Mouse (Mus musculus): ENCODE data around the gene Rbl2. TPM values are rescaled to one million over a fixed set of nuclear protein-coding genes. Genes with fewer than 3 reads are reported as not detected.

Gene Rbl2
- total RNA-seq (2018; cell fraction: chromatin; rRNA removed), result 100 to 1,000 TPM in 3 of 26 experiments, 10 to 100 TPM in 23; 19.0 to 141 (median 70.5) TPM
- 10 to 100 TPM; 23.6 to 47.3 (median 33.5) TPM for total RNA-seq (2018; cell fraction: cytosol; rRNA removed)
- 10 to 100 TPM; 21.5 to 96.9 (median 45.3) TPM for total RNA-seq (2018; cell fraction: nucleus; rRNA removed)
- polyA plus RNA-seq (2018), result 21.8 to 79.1 TPM (median 32.3 TPM) in 3 replicates

DNA sequence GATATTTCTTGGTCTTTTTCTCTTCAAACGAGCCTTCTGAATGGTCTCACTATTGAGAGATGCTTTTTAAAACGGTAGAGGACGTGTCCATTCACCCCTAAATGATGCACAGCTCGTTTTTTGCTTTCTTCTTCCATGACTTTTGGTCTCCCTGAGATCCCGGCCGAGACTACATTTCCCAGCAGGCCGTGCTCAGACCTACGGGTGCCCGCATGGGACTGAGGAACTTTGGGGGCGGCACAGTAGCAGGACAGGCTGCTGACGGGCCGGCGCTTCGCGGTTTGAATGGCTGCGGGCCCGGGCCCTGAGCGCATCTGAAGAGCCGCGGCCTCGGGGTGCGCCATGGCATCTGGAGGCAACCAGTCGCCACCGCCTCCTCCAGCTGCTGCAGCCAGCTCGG is at the start of gene Rbl2:
Gene Rbl2 (plus strand): TSS at position 224 of the 400 bp plus-strand sequence.
- WGBS (ENCODE audit: missing documents), result under 1% methylated on average over 25 of the region's 25 CpGs
- H3K79me2 ChIP-seq (ENCODE audit: inconsistent target), result peaks cover 35% of the 10 kb centered on the region
- H3K27ac ChIP-seq, result peak within 1 kb of the TSS; percentile 59
- no peaks in the 10 kb centered on the region for H3K36me3 ChIP-seq (ENCODE audit: inconsistent target)
- H3K4me3 ChIP-seq (ENCODE audit: inconsistent target), result peak within 1 kb of the TSS; percentile 83

DNA sequence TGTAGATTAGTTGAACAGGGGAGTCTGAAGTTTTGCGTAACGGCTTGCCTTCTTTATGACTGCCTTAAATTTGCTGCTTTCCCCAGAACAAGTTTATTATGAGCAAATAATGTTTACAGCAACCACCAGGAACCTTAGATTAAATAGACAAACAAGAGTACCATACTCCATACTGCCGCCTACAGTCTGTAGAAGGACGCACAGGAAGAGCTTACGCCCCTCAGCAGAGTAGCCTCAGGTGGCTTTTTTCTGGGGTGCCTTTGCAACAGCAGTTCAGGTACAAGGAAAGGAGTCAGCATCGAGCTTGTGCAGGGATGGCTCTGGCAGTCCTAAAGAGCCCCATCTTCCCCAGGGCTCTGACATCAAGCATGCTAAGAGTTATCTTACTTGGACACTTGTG is 35.4 kb upstream of the Rbl2 start:
- Histone ChIP-seq H3K27ac (no peak overlapping the region), H3K36me3 (ENCODE audit: inconsistent target) (peaks cover 88% of the 10 kb centered on the region), H3K4me3 (ENCODE audit: inconsistent target) (no peak overlapping the region), H3K79me2 (ENCODE audit: inconsistent target) (no peaks in the 10 kb centered on the region)
- WGBS (ENCODE audit: missing documents), result 98% methylated on average over 6 of the region's 6 CpGs

GRCm38 (mm10) chr8:91036905-91037304 is 33.0 kb upstream of the Rbl2 start:
- WGBS (ENCODE audit: missing documents), result 86% methylated on average over 6 of the region's 6 CpGs
- peaks cover 88% of the 10 kb centered on the region for H3K36me3 ChIP-seq (ENCODE audit: inconsistent target)
- H3K79me2 ChIP-seq (ENCODE audit: inconsistent target), result no peaks in the 10 kb centered on the region
- no peak overlapping the region for H3K4me3 ChIP-seq (ENCODE audit: inconsistent target)
- no peak overlapping the region for H3K27ac ChIP-seq

- no peaks in the 10 kb centered on the region for H3K79me2 ChIP-seq (ENCODE audit: inconsistent target)
- peaks cover 91% of the 10 kb centered on the region for H3K36me3 ChIP-seq (ENCODE audit: inconsistent target)
- H3K4me3 ChIP-seq (ENCODE audit: inconsistent target), result no peak overlapping the region
- H3K27ac ChIP-seq, result no peak overlapping the region
- WGBS (ENCODE audit: missing documents), result 100% methylated on average over 1 of the region's 1 CpGs
These were observed 31.2 kb upstream of the Rbl2 start for GRCm38 (mm10) chr8:91038637-91039036.

GRCm38 (mm10) chr8:91046370-91046769 is 23.5 kb upstream of the Rbl2 start:
- H3K4me3 ChIP-seq (ENCODE audit: inconsistent target), result no peak overlapping the region
- WGBS (ENCODE audit: missing documents), result 93% methylated on average over 4 of the region's 4 CpGs
- peaks cover 56% of the 10 kb centered on the region for H3K36me3 ChIP-seq (ENCODE audit: inconsistent target)
- no peak overlapping the region for H3K27ac ChIP-seq
- H3K79me2 ChIP-seq (ENCODE audit: inconsistent target), result no peaks in the 10 kb centered on the region

GRCm38 (mm10) chr8:91051037-91051436 is 18.8 kb upstream of the Rbl2 start:
- Histone ChIP-seq H3K27ac (peak overlapping the region; percentile 45), H3K4me3 (ENCODE audit: inconsistent target) (no peak overlapping the region), H3K36me3 (ENCODE audit: inconsistent target) (peaks cover 14% of the 10 kb centered on the region; the same call in 1 of the 2 replicates), H3K79me2 (ENCODE audit: inconsistent target) (no peaks in the 10 kb centered on the region)
- under 1% methylated on average over 8 of the region's 8 CpGs for WGBS (ENCODE audit: missing documents)

DNA sequence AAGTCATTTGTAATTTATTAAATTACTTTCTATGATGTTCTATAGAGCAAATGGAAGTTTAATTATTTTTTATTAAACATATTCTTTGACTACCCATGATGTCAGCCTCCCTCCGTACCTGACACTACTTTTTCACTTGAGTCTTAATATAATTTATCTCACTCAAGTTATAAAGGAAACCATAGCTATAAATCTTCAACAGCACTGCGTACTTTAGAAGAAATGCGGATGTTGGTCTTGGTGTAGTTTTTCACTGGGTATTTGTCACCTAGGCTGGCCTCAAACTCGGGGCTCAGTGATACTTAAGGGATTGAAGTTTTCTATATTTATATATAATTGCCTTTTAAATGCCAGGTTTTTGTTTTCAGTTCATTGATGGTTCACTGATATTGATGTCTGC is 15.4 kb upstream of the Rbl2 start:
- no peaks in the 10 kb centered on the region for H3K79me2 ChIP-seq (ENCODE audit: inconsistent target)
- 65% methylated on average over 4 of the region's 4 CpGs for WGBS (ENCODE audit: missing documents)
- no peak overlapping the region for H3K4me3 ChIP-seq (ENCODE audit: inconsistent target)
- 0 out of 2 replicates have a peak, but pooled peaks cover under 1% of the 10 kb centered on the region for H3K36me3 ChIP-seq (ENCODE audit: inconsistent target)
- H3K27ac ChIP-seq, result no peak overlapping the region

DNA sequence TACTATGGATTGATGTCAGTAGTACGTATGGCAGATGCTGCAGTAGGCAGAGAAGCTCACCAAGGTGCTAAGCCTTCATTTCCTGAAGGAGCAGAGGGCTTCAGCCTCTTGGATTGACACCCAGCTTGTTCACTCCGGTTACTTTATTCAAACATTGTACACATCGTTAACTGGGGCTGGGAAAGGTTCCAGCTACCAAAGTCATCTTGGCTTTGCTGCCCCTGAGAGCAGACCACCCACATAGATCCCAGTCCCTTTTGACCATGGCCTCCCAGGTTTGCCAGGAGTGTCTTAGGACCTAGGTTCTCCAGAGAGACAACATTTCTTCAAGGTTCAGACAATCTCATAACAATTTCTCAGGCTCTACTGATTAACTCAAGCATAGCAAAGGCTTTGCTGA is 13.0 kb upstream of the Rbl2 start:
- Histone ChIP-seq H3K36me3 (ENCODE audit: inconsistent target) (no peaks in the 10 kb centered on the region), H3K79me2 (ENCODE audit: inconsistent target) (no peaks in the 10 kb centered on the region), H3K27ac (no peak overlapping the region), H3K4me3 (ENCODE audit: inconsistent target) (no peak overlapping the region)
- 89% methylated on average over 3 of the region's 3 CpGs for WGBS (ENCODE audit: missing documents)

GRCm38 (mm10) chr8:91059086-91059578 is 10.7 kb upstream of the Rbl2 start:
- H3K4me3 ChIP-seq (ENCODE audit: inconsistent target), result no peak overlapping the region
- no peaks in the 10 kb centered on the region for H3K36me3 ChIP-seq (ENCODE audit: inconsistent target)
- no peak overlapping the region for H3K27ac ChIP-seq
- H3K79me2 ChIP-seq (ENCODE audit: inconsistent target), result no peaks in the 10 kb centered on the region

- WGBS (ENCODE audit: missing documents), result 83% methylated on average over 6 of the region's 7 CpGs
- Histone ChIP-seq H3K4me3 (ENCODE audit: inconsistent target) (no peak overlapping the region), H3K36me3 (ENCODE audit: inconsistent target) (no peaks in the 10 kb centered on the region), H3K79me2 (ENCODE audit: inconsistent target) (no peaks in the 10 kb centered on the region), H3K27ac (no peak overlapping the region)
These were observed 9.9 kb upstream of the Rbl2 start for GRCm38 (mm10) chr8:91059884-91060510.

- 78% methylated on average over 19 of the region's 19 CpGs for WGBS (ENCODE audit: missing documents)
- H3K4me3 ChIP-seq (ENCODE audit: inconsistent target), result no peak overlapping the region
These were observed 9.0 kb upstream of the Rbl2 start for GRCm38 (mm10) chr8:91060555-91061471.

GRCm38 (mm10) chr8:91065179-91065578 is 4.7 kb upstream of the Rbl2 start:
- Histone ChIP-seq H3K4me3 (ENCODE audit: inconsistent target) (no peak overlapping the region), H3K36me3 (ENCODE audit: inconsistent target) (no peaks in the 10 kb centered on the region), H3K27ac (no peak overlapping the region), H3K79me2 (ENCODE audit: inconsistent target) (no peaks in the 10 kb centered on the region)
- 23% methylated on average over 4 of the region's 4 CpGs for WGBS (ENCODE audit: missing documents)

More at GRCm38 (mm10) chr8:91060555-91061471, 9.0 kb upstream of the Rbl2 start:
- Histone ChIP-seq H3K36me3 (ENCODE audit: inconsistent target) (no peaks in the 10 kb centered on the region), H3K79me2 (ENCODE audit: inconsistent target) (no peaks in the 10 kb centered on the region), H3K27ac (no peak overlapping the region)

GRCm38 (mm10) chr8:91069407-91069806 is 450 bp upstream of the Rbl2 start:
- peaks cover 35% of the 10 kb centered on the region for H3K79me2 ChIP-seq (ENCODE audit: inconsistent target)
- no peak overlapping the region for H3K27ac ChIP-seq
- H3K4me3 ChIP-seq (ENCODE audit: inconsistent target), result peak overlapping the region; percentile 83
- 18% methylated on average over 10 of the region's 10 CpGs for WGBS (ENCODE audit: missing documents)
- no peaks in the 10 kb centered on the region for H3K36me3 ChIP-seq (ENCODE audit: inconsistent target)

GRCm38 (mm10) chr8:91070275-91070859 is 510 bp downstream of the Rbl2 start:
- Histone ChIP-seq H3K79me2 (ENCODE audit: inconsistent target) (peaks cover 35% of the 10 kb centered on the region), H3K27ac (peak overlapping the region; percentile 59), H3K36me3 (ENCODE audit: inconsistent target) (peaks cover 2% of the 10 kb centered on the region; the same call in 1 of the 2 replicates), H3K4me3 (ENCODE audit: inconsistent target) (peak overlapping the region; percentile 83)
- WGBS (ENCODE audit: missing documents), result 1% methylated on average over 32 of the region's 34 CpGs
